Comparison of ENCODE assay signal across 33 mouse cellular contexts in genomic region chr6:30196143-30196542, GRCm38 (mm10).
DNase-seq lines count a peak whose midpoint lies in the region; ATAC-seq and TF ChIP-seq lines count a peak whose summit lies in the region.
"Had no signal": no experiment of that assay in that cellular context is flagged by ENCODE, and none has a peak within 500 bp of the region (broad histone marks: within the 10 kb centered on the region; RNA-seq: fewer than 3 reads in every experiment).

No protein-coding gene starts in this region.

- H3K27me3 ChIP-seq in heart, embryonic 12.5 days (replicated peaks) = no peaks in the 10 kb centered on the region
- H3K27me3 ChIP-seq in testis, adult 2 months (ENCODE audit: control insufficient read depth, insufficient read depth, low read length) = no peaks in the 10 kb centered on the region
- no peaks in the 10 kb centered on the region for H3K27me3 ChIP-seq in MEL (ENCODE audit: control insufficient read depth in 1 of 2, insufficient read depth in 2 of 2, low read length in 2 of 2)
- H3K27me3 ChIP-seq: CH12.LX; limb, embryonic 13.5 days; midbrain, embryonic 12.5 days; neural tube, embryonic 12.5 days had no signal

- TF ChIP-seq POLR2A in testis, adult 2 months (IDR thresholded peaks at IDR 0.05; ENCODE audit: control insufficient read depth, low read depth, low read length) = no peak
- TF ChIP-seq POLR2A in MEL (IDR thresholded peaks at IDR 0.05; ENCODE audit: control insufficient read depth in 1 of 2, insufficient read depth in 1 of 2, low read depth in 1 of 2, low read length in 2 of 2, poor library complexity in 1 of 2) = no peak

- 69% methylated on average over 8 of the region's 8 CpGs for WGBS in heart, embryonic 12.5 days

- TF ChIP-seq EP300 in MEL (IDR thresholded peaks at IDR 0.05; ENCODE audit: low read depth in 1 of 2, low read length in 2 of 2) = no peak

- no peak overlapping the region for H3K9ac ChIP-seq in heart, embryonic 12.5 days
- H3K9ac ChIP-seq in MEL (ENCODE audit: control insufficient read depth, low read depth, low read length, poor library complexity, severe bottlenecking) = no peak overlapping the region
- H3K9ac ChIP-seq: hindbrain, embryonic 14.5 days; limb, embryonic 13.5 days; midbrain, embryonic 12.5 days; neural tube, embryonic 12.5 days had no signal

- no peak for TF ChIP-seq CTCF in testis, adult 2 months (IDR thresholded peaks at IDR 0.05; ENCODE audit: control insufficient read depth, insufficient read depth, insufficient replicate concordance, low read depth, low read length)
- no peak for TF ChIP-seq CTCF in MEL (IDR thresholded peaks at IDR 0.05 in 2 of 3, conservative IDR thresholded peaks at IDR 0.05 in 1 of 3; ENCODE audit: control insufficient read depth in 1 of 3, insufficient read depth in 1 of 3, low read depth in 2 of 3, low read length in 3 of 3, poor library complexity in 1 of 3, severe bottlenecking in 1 of 3)

- ATAC-seq in heart, embryonic 12.5 days (ENCODE audit: insufficient number of reproducible peaks, low FRiP score) = 0 out of 2 replicates have a peak, but pooled peaks have one; percentile 53
- no peak for ATAC-seq in CD4-positive, CD25-positive, alpha-beta regulatory T cell, adult 4 months
- ATAC-seq: activated CD4-positive, CD25-positive, alpha-beta regulatory T cell, adult 4 months; intestine, postnatal 0 days; lung, postnatal 0 days had no signal

- H3K27ac ChIP-seq in heart, embryonic 12.5 days (ENCODE audit: poor library complexity, severe bottlenecking) = no peak overlapping the region
- H3K27ac ChIP-seq in testis, adult 2 months (ENCODE audit: control insufficient read depth, insufficient read depth, low read depth, low read length) = no peak overlapping the region
- no peak overlapping the region for H3K27ac ChIP-seq in MEL (ENCODE audit: control insufficient read depth, low read depth, low read length)
- H3K27ac ChIP-seq: heart, embryonic 10.5 days; hindbrain, embryonic 14.5 days; left cerebral cortex, adult 2 months; limb, embryonic 13.5 days; midbrain, embryonic 12.5 days; neural tube, embryonic 12.5 days had no signal

- H3K4me2 ChIP-seq in heart, embryonic 12.5 days = no peak overlapping the region
- H3K4me2 ChIP-seq: hindbrain, embryonic 14.5 days; limb, embryonic 13.5 days; liver, embryonic 11.5 days; midbrain, embryonic 12.5 days; neural tube, embryonic 12.5 days had no signal

- no peak overlapping the region for H3K4me3 ChIP-seq in heart, embryonic 12.5 days
- H3K4me3 ChIP-seq in testis, adult 2 months (ENCODE audit: control insufficient read depth, low read depth, low read length) = peak overlapping the region; percentile 5; the same call in 1 of the 2 replicates
- H3K4me3 ChIP-seq in MEL (ENCODE audit: control insufficient read depth in 1 of 2, insufficient read depth in 1 of 2, low read depth in 2 of 2, low read length in 2 of 2) = no peak overlapping the region
- H3K4me3 ChIP-seq: erythroblast, embryonic 14.5 days; heart, embryonic 10.5 days; left cerebral cortex, adult 2 months; limb, embryonic 13.5 days; megakaryocyte, embryonic 14.5 days; midbrain, embryonic 12.5 days; myocyte; neural tube, embryonic 12.5 days had no signal

- H3K4me1 ChIP-seq in heart, embryonic 12.5 days (replicated peaks) = 0 out of 2 replicates have a peak, but pooled peaks cover 6% of the 10 kb centered on the region
- peaks cover 5% of the 10 kb centered on the region for H3K4me1 ChIP-seq in testis, adult 2 months (ENCODE audit: control insufficient read depth, insufficient read depth, low read length)
- no peaks in the 10 kb centered on the region for H3K4me1 ChIP-seq in MEL (ENCODE audit: control insufficient read depth in 1 of 2, insufficient read depth in 2 of 2, low read length in 2 of 2)
- H3K4me1 ChIP-seq: limb, embryonic 13.5 days; megakaryocyte, embryonic 14.5 days; midbrain, embryonic 12.5 days; neural tube, embryonic 12.5 days had no signal

- no peak for TF ChIP-seq RAD21 in MEL (IDR thresholded peaks at IDR 0.05; ENCODE audit: low read depth, low read length)

- no peaks in the 10 kb centered on the region for H3K79me2 ChIP-seq in MEL (ENCODE audit: control insufficient read depth, insufficient read depth, low read length, poor library complexity)

- no peak for DNase-seq in heart, adult 18-20 months
- DNase-seq in testis, postnatal 10 days (ENCODE audit: low spot score) = no peak
- DNase-seq in MEL (ENCODE audit: low read depth, low spot score) = peak; percentile 25
- DNase-seq in testis, postnatal 14 days (ENCODE audit: low spot score) = peak; percentile 41
- no peak for DNase-seq in ovary, postnatal 10 days (ENCODE audit: low spot score)
- DNase-seq: adrenal gland, postnatal 25 days; B cell, adult 2 months; cerebellum, adult 11-12 months; gastrocnemius, postnatal 10 days; kidney, postnatal 14 days; layer of hippocampus, adult 9-11 months; lung, adult 18-20 months; lung, postnatal 4 days; right cerebral cortex, postnatal 4 days; thymus, adult 18-20 months; thymus, postnatal 25 days had no signal

- H3K9me3 ChIP-seq in heart, embryonic 12.5 days (replicated peaks) = no peaks in the 10 kb centered on the region
- H3K9me3 ChIP-seq in MEL (replicated peaks; ENCODE audit: insufficient read depth, low read length) = no peaks in the 10 kb centered on the region
- H3K9me3 ChIP-seq: heart, embryonic 10.5 days; limb, embryonic 13.5 days; megakaryocyte, embryonic 14.5 days; midbrain, embryonic 12.5 days; neural tube, embryonic 12.5 days had no signal

- no peaks in the 10 kb centered on the region for H3K36me3 ChIP-seq in heart, embryonic 12.5 days
- H3K36me3 ChIP-seq in testis, adult 2 months (ENCODE audit: control insufficient read depth, insufficient read depth, low read length) = no peaks in the 10 kb centered on the region
- H3K36me3 ChIP-seq in MEL (ENCODE audit: control insufficient read depth in 1 of 2, insufficient read depth in 2 of 2, low read length in 2 of 2) = no peaks in the 10 kb centered on the region
- H3K36me3 ChIP-seq: heart, embryonic 10.5 days; limb, embryonic 13.5 days; midbrain, embryonic 12.5 days; neural tube, embryonic 12.5 days had no signal

TF ChIP-seq in MEL, 35 proteins besides CTCF, POLR2A, EP300 and RAD21:
- TF ChIP-seq UBTF (IDR thresholded peaks at IDR 0.05; ENCODE audit: borderline replicate concordance, insufficient read depth, low read depth, low read length) = no peak
- TF ChIP-seq MYB (IDR thresholded peaks at IDR 0.05; ENCODE audit: low read depth, low read length) = no peak
- no peak for TF ChIP-seq RCOR1 (IDR thresholded peaks at IDR 0.05; ENCODE audit: low read depth, low read length)
- no peak for TF ChIP-seq MXI1 (IDR thresholded peaks at IDR 0.05; ENCODE audit: low read depth, low read length)
- TF ChIP-seq GATA1 (IDR thresholded peaks at IDR 0.05; ENCODE audit: low read depth, low read length) = no peak
- TF ChIP-seq SMC3 (IDR thresholded peaks at IDR 0.05; ENCODE audit: low read depth, low read length) = no peak
- no peak for TF ChIP-seq MAZ (IDR thresholded peaks at IDR 0.05; ENCODE audit: low read depth, low read length)
- TF ChIP-seq CHD1 (IDR thresholded peaks at IDR 0.05; ENCODE audit: low read depth, low read length) = no peak
- no peak for TF ChIP-seq JUND (IDR thresholded peaks at IDR 0.05; ENCODE audit: low read depth, low read length)
- no peak for TF ChIP-seq NRF1 (IDR thresholded peaks at IDR 0.05; ENCODE audit: insufficient read depth, low read depth, low read length, poor library complexity, severe bottlenecking)
- no peak for TF ChIP-seq E2F4 (IDR thresholded peaks at IDR 0.05; ENCODE audit: borderline replicate concordance, low read depth, low read length)

Comparison
In these comparisons a context has a peak if more than half of its experiments do, and no peak if none do; other contexts are left out.
1. DNase-seq: peak in MEL (single experiment) and testis, postnatal 14 days (single experiment); none in heart, adult 18-20 months (0 of 2), testis, postnatal 10 days (single experiment) and ovary, postnatal 10 days (single experiment).